8 mouse cellular contexts compared by ENCODE assay signal in genomic region chr13:22043503-22044431, GRCm38 (mm10). TPM values are rescaled to one million over a fixed set of nuclear protein-coding genes. Genes with fewer than 3 reads are reported as not detected.
A peak's percentile ranks its signal among the peaks of the same experiment; 100 is the strongest.
DNase-seq lines count a peak whose midpoint lies in the region; ATAC-seq and TF ChIP-seq lines count a peak whose summit lies in the region.

No protein-coding gene starts in this region.

- no peak for TF ChIP-seq POLR2A in heart, adult 2 months (IDR thresholded peaks at IDR 0.05; ENCODE audit: insufficient read depth, low read depth, low read length)
- TF ChIP-seq POLR2A in ES-Bruce4 (IDR thresholded peaks at IDR 0.05; ENCODE audit: insufficient read depth, low read length) = no peak

- H3K4me1 ChIP-seq in heart, adult 2 months (ENCODE audit: control insufficient read depth, insufficient read depth, low read length) = no peaks in the 10 kb centered on the region; the same call in 1 of the 2 replicates
- H3K4me1 ChIP-seq in ES-Bruce4 (ENCODE audit: control insufficient read depth, insufficient read depth, low read length) = peaks cover 1% of the 10 kb centered on the region
- peaks cover 13% of the 10 kb centered on the region; the same call in 1 of the 2 replicates for H3K4me1 ChIP-seq in embryonic facial prominence, embryonic 12.5 days
- H3K4me1 ChIP-seq in intestine, embryonic 14.5 days (replicated peaks; ENCODE audit: control insufficient read depth, insufficient read depth, low read length) = peaks cover 8% of the 10 kb centered on the region; the same call in 1 of the 2 replicates
- H3K4me1 ChIP-seq in midbrain, embryonic 11.5 days (ENCODE audit: control insufficient read depth, insufficient read depth, low read length) = peaks cover 4% of the 10 kb centered on the region; the same call in 1 of the 2 replicates

- peak; percentile 8; the same call in 1 of the 2 replicates for ATAC-seq in embryonic facial prominence, embryonic 12.5 days (ENCODE audit: insufficient number of reproducible peaks, insufficient read depth, low FRiP score, low TSS enrichment)
- peak; percentile 8 for ATAC-seq in intestine, embryonic 14.5 days (replicated peaks; ENCODE audit: low FRiP score, low TSS enrichment, low read depth)
- peak; percentile 20 for ATAC-seq in midbrain, embryonic 11.5 days (ENCODE audit: low FRiP score)

- intact Hi-C loops in heart, adult 2 months (cut with DNase I) = loop anchor here (5.0 to 10.0 kb wide), 6 partner anchors 266 to 1704 kb away; partner anchors contain the start of genes Hist1h1e, Hist1h2ak, Hist1h2bb and Hist1h2be

- no peaks in the 10 kb centered on the region for H3K27me3 ChIP-seq in heart, adult 2 months (ENCODE audit: control insufficient read depth, insufficient read depth, low read length)
- H3K27me3 ChIP-seq in ES-Bruce4 (ENCODE audit: control insufficient read depth, insufficient read depth, low read length, poor library complexity, severe bottlenecking) = no peaks in the 10 kb centered on the region
- H3K27me3 ChIP-seq in embryonic facial prominence, embryonic 12.5 days = no peaks in the 10 kb centered on the region
- no peaks in the 10 kb centered on the region for H3K27me3 ChIP-seq in intestine, embryonic 14.5 days (replicated peaks; ENCODE audit: control insufficient read depth, insufficient read depth, low read length)
- H3K27me3 ChIP-seq in midbrain, embryonic 11.5 days (ENCODE audit: control insufficient read depth, insufficient read depth, low read length) = no peaks in the 10 kb centered on the region

- H3K9ac ChIP-seq in heart, adult 2 months (ENCODE audit: low read depth, low read length) = peak overlapping the region; percentile 63; the same call in 1 of the 2 replicates
- peak overlapping the region; percentile 68 for H3K9ac ChIP-seq in ES-Bruce4 (ENCODE audit: low read depth, poor library complexity, severe bottlenecking)
- H3K9ac ChIP-seq in embryonic facial prominence, embryonic 12.5 days = peak overlapping the region; percentile 36; the same call in 1 of the 2 replicates
- H3K9ac ChIP-seq in intestine, embryonic 14.5 days (ENCODE audit: low read length) = peak overlapping the region; percentile 62
- H3K9ac ChIP-seq in midbrain, embryonic 11.5 days (ENCODE audit: low read length) = peak overlapping the region; percentile 65

- WGBS in heart, adult 2 months = under 1% methylated on average over 10 of the region's 14 CpGs
- WGBS in embryonic facial prominence, embryonic 12.5 days = under 1% methylated on average over 13 of the region's 14 CpGs
- 3% methylated on average over 10 of the region's 14 CpGs for WGBS in intestine, embryonic 14.5 days
- WGBS in midbrain, embryonic 11.5 days = 3% methylated on average over 10 of the region's 14 CpGs

- no peak for DNase-seq in heart, adult 2 months
- DNase-seq in heart, adult 9 months (ENCODE audit: low spot score in 2 of 2) = no peak
- DNase-seq in intestine, embryonic 14.5 days (ENCODE audit: low spot score) = peak; percentile 69
- peak; percentile 95 for DNase-seq in midbrain, embryonic 11.5 days (ENCODE audit: low spot score, missing footprints)
- no peak for DNase-seq in layer of hippocampus, postnatal 25 days (ENCODE audit: extremely low spot score in 1 of 2, low spot score in 1 of 2)
- DNase-seq in urinary bladder, postnatal 4 days (ENCODE audit: low spot score in 2 of 2) = no peak

- H3K36me3 ChIP-seq in heart, adult 2 months (ENCODE audit: control insufficient read depth, insufficient read depth, low read length) = no peaks in the 10 kb centered on the region
- no peaks in the 10 kb centered on the region for H3K36me3 ChIP-seq in ES-Bruce4 (ENCODE audit: control insufficient read depth, insufficient read depth, low read length, poor library complexity, severe bottlenecking)
- H3K36me3 ChIP-seq in embryonic facial prominence, embryonic 12.5 days = no peaks in the 10 kb centered on the region
- H3K36me3 ChIP-seq in intestine, embryonic 14.5 days (ENCODE audit: control insufficient read depth, insufficient read depth, low read length) = no peaks in the 10 kb centered on the region
- H3K36me3 ChIP-seq in midbrain, embryonic 11.5 days (ENCODE audit: control insufficient read depth, insufficient read depth, low read length) = no peaks in the 10 kb centered on the region

- no peaks in the 10 kb centered on the region for H3K9me3 ChIP-seq in ES-Bruce4 (replicated peaks; ENCODE audit: control insufficient read depth, insufficient read depth, low read length, poor library complexity, severe bottlenecking)
- H3K9me3 ChIP-seq in embryonic facial prominence, embryonic 12.5 days = no peaks in the 10 kb centered on the region
- H3K9me3 ChIP-seq in intestine, embryonic 14.5 days (ENCODE audit: control insufficient read depth, low read length) = no peaks in the 10 kb centered on the region
- no peaks in the 10 kb centered on the region for H3K9me3 ChIP-seq in midbrain, embryonic 11.5 days (ENCODE audit: control insufficient read depth, low read length)

- TF ChIP-seq CTCF in heart, adult 2 months (IDR thresholded peaks at IDR 0.05) = peak; percentile 82
- TF ChIP-seq CTCF in ES-Bruce4 (IDR thresholded peaks at IDR 0.05; ENCODE audit: low read depth, low read length) = no peak

- peak overlapping the region; percentile 54 for H3K4me2 ChIP-seq in embryonic facial prominence, embryonic 12.5 days (replicated peaks)
- H3K4me2 ChIP-seq in intestine, embryonic 14.5 days (ENCODE audit: low read length) = peak overlapping the region; percentile 60
- H3K4me2 ChIP-seq in midbrain, embryonic 11.5 days = peak overlapping the region; percentile 60

- TF ChIP-seq EP300 in heart, adult 2 months (IDR thresholded peaks at IDR 0.05; ENCODE audit: insufficient read depth, low read depth, low read length) = no peak
- no peak for TF ChIP-seq EP300 in ES-Bruce4 (IDR thresholded peaks at IDR 0.05; ENCODE audit: insufficient read depth, low read depth, low read length)

- no peaks in the 10 kb centered on the region for H3K79me2 ChIP-seq in heart, adult 2 months (replicated peaks; ENCODE audit: control insufficient read depth, insufficient read depth, low read length)

- peak overlapping the region; percentile 51 for H3K4me3 ChIP-seq in heart, adult 2 months
- H3K4me3 ChIP-seq in ES-Bruce4 (ENCODE audit: low read depth, low read length) = peak overlapping the region; percentile 57
- peak overlapping the region; percentile 38 for H3K4me3 ChIP-seq in embryonic facial prominence, embryonic 12.5 days
- peak overlapping the region; percentile 45 for H3K4me3 ChIP-seq in intestine, embryonic 14.5 days (ENCODE audit: low read depth, low read length)
- H3K4me3 ChIP-seq in midbrain, embryonic 11.5 days (ENCODE audit: low read depth, low read length) = peak overlapping the region; percentile 33

- H3K27ac ChIP-seq in heart, adult 2 months = no peak overlapping the region; the same call in 1 of the 2 replicates
- H3K27ac ChIP-seq in ES-Bruce4 (ENCODE audit: insufficient read depth, low read length) = peak overlapping the region; percentile 78
- peak overlapping the region; percentile 84 for H3K27ac ChIP-seq in embryonic facial prominence, embryonic 12.5 days
- H3K27ac ChIP-seq in intestine, embryonic 14.5 days (ENCODE audit: low read depth) = peak overlapping the region; percentile 74
- peak overlapping the region; percentile 78 for H3K27ac ChIP-seq in midbrain, embryonic 11.5 days (ENCODE audit: low read depth, low read length)

RNA-seq across cellular contexts. Expression of gene Hist1h2bj, which starts 0.8 kb away (rescaled TPM):
- 1 to 10 TPM; 2.8 to 3.6 TPM for total RNA-seq in heart, adult 2 months (2021)
- 0.59 TPM in 1 of 2 replicates, not detected in the other for polyA plus RNA-seq in heart, adult 2 months (2012; rRNA removed)
- 14.6 and 19.9 TPM in 2 replicates for polyA plus RNA-seq in ES-Bruce4 (2011; ENCODE audit: insufficient read depth, insufficient read length, low read depth, missing spikeins)
- polyA plus RNA-seq in embryonic facial prominence, embryonic 12.5 days (2016; fragmentation: Nextera tagmentation; extraction: Ambion mirVana) = 15.2 and 17.7 TPM in 2 replicates
- polyA plus RNA-seq in intestine, embryonic 14.5 days (2014; fragmentation: Nextera tagmentation; extraction: Ambion mirVana) = 10.2 and 14.0 TPM in 2 replicates
- polyA plus RNA-seq in midbrain, embryonic 11.5 days (2014; fragmentation: Nextera tagmentation; extraction: Ambion mirVana) = 9.9 and 12.6 TPM in 2 replicates
- 10 to 100 TPM; 15.1 to 18.5 TPM for total RNA-seq in layer of hippocampus, postnatal 25 days (2021)

RNA-seq across cellular contexts. Expression of gene Hist1h2ag, which starts 1.0 kb away (rescaled TPM):
- 1 to 10 TPM; 1.7 to 4.3 TPM for total RNA-seq in heart, adult 2 months (2021)
- not detected in 2 replicates for polyA plus RNA-seq in heart, adult 2 months (2012; rRNA removed)
- polyA plus RNA-seq in ES-Bruce4 (2011; ENCODE audit: insufficient read depth, insufficient read length, low read depth, missing spikeins) = 6.3 and 7.9 TPM in 2 replicates
- polyA plus RNA-seq in embryonic facial prominence, embryonic 12.5 days (2016; fragmentation: Nextera tagmentation; extraction: Ambion mirVana) = 117 and 124 TPM in 2 replicates
- polyA plus RNA-seq in intestine, embryonic 14.5 days (2014; fragmentation: Nextera tagmentation; extraction: Ambion mirVana) = 47.9 and 67.6 TPM in 2 replicates
- 46.4 and 70.6 TPM in 2 replicates for polyA plus RNA-seq in midbrain, embryonic 11.5 days (2014; fragmentation: Nextera tagmentation; extraction: Ambion mirVana)
- 10 to 100 TPM in 1 of 2 experiments, 1 to 10 TPM in 1; 7.1 to 18.2 TPM for total RNA-seq in layer of hippocampus, postnatal 25 days (2021)

RNA-seq across cellular contexts. Expression of gene Hist1h4i, which starts 2.6 kb away (rescaled TPM):
- 10 to 100 TPM; 11.9 to 18.1 TPM for total RNA-seq in heart, adult 2 months (2021)
- polyA plus RNA-seq in heart, adult 2 months (2012; rRNA removed) = 5.8 and 8.3 TPM in 2 replicates
- 5.6 and 6.5 TPM in 2 replicates for polyA plus RNA-seq in ES-Bruce4 (2011; ENCODE audit: insufficient read depth, insufficient read length, low read depth, missing spikeins)
- 26.8 and 29.2 TPM in 2 replicates for polyA plus RNA-seq in embryonic facial prominence, embryonic 12.5 days (2016; fragmentation: Nextera tagmentation; extraction: Ambion mirVana)
- 18.9 and 19.6 TPM in 2 replicates for polyA plus RNA-seq in intestine, embryonic 14.5 days (2014; fragmentation: Nextera tagmentation; extraction: Ambion mirVana)
- 43.8 and 43.9 TPM in 2 replicates for polyA plus RNA-seq in midbrain, embryonic 11.5 days (2014; fragmentation: Nextera tagmentation; extraction: Ambion mirVana)
- 10 to 100 TPM; 64.2 to 71.4 TPM for total RNA-seq in layer of hippocampus, postnatal 25 days (2021)

RNA-seq across cellular contexts. Expression of gene Hist1h2bk, which starts 8.1 kb away (rescaled TPM):
- total RNA-seq in heart, adult 2 months (2021) = 10 to 100 TPM in 1 of 2 experiments, 1 to 10 TPM in 1; 7.3 to 10.0 TPM
- not detected in 2 replicates for polyA plus RNA-seq in heart, adult 2 months (2012; rRNA removed)
- polyA plus RNA-seq in ES-Bruce4 (2011; ENCODE audit: insufficient read depth, insufficient read length, low read depth, missing spikeins) = 54.4 and 58.6 TPM in 2 replicates
- 19.4 and 20.1 TPM in 2 replicates for polyA plus RNA-seq in embryonic facial prominence, embryonic 12.5 days (2016; fragmentation: Nextera tagmentation; extraction: Ambion mirVana)
- 5.2 and 7.5 TPM in 2 replicates for polyA plus RNA-seq in intestine, embryonic 14.5 days (2014; fragmentation: Nextera tagmentation; extraction: Ambion mirVana)
- polyA plus RNA-seq in midbrain, embryonic 11.5 days (2014; fragmentation: Nextera tagmentation; extraction: Ambion mirVana) = 9.9 and 11.3 TPM in 2 replicates
- total RNA-seq in layer of hippocampus, postnatal 25 days (2021) = 10 to 100 TPM; 15.7 to 30.9 TPM

RNA-seq across cellular contexts. Expression of gene Hist1h2ah, which starts 8.4 kb away (rescaled TPM):
- 1 to 10 TPM; 8.1 to 10.0 TPM for total RNA-seq in heart, adult 2 months (2021)
- 1.1 TPM in 1 of 2 replicates, not detected in the other for polyA plus RNA-seq in heart, adult 2 months (2012; rRNA removed)
- 13.0 and 17.2 TPM in 2 replicates for polyA plus RNA-seq in ES-Bruce4 (2011; ENCODE audit: insufficient read depth, insufficient read length, low read depth, missing spikeins)
- 8.0 and 8.3 TPM in 2 replicates for polyA plus RNA-seq in embryonic facial prominence, embryonic 12.5 days (2016; fragmentation: Nextera tagmentation; extraction: Ambion mirVana)
- polyA plus RNA-seq in intestine, embryonic 14.5 days (2014; fragmentation: Nextera tagmentation; extraction: Ambion mirVana) = 11.8 and 19.7 TPM in 2 replicates
- polyA plus RNA-seq in midbrain, embryonic 11.5 days (2014; fragmentation: Nextera tagmentation; extraction: Ambion mirVana) = 6.3 and 6.8 TPM in 2 replicates
- 10 to 100 TPM; 22.3 to 38.6 TPM for total RNA-seq in layer of hippocampus, postnatal 25 days (2021)

Comparison
In these comparisons a context has a peak if more than half of its experiments do, and no peak if none do; other contexts are left out.
1. DNase-seq: peak in intestine, embryonic 14.5 days (single experiment) and midbrain, embryonic 11.5 days (single experiment); none in heart, adult 2 months (0 of 2), heart, adult 9 months (0 of 2), layer of hippocampus, postnatal 25 days (0 of 2) and urinary bladder, postnatal 4 days (0 of 2).
2. Peak in every context shown above with its lines, with median percentiles within 50 percentile points of each other: H3K4me3 ChIP-seq, H3K9ac ChIP-seq, ATAC-seq and H3K4me2 ChIP-seq.